Mouse (Mus musculus): ENCODE data around the gene Smarcad1. TPM values are rescaled to one million over a fixed set of nuclear protein-coding genes. Genes with fewer than 3 reads are reported as not detected.
A peak's percentile ranks its signal among the peaks of the same experiment; 100 is the strongest.

Gene Smarcad1
- total and polyA plus RNA-seq, 2 experiments from 2014 or later, result 25.0 to 34.4 TPM

DNA sequence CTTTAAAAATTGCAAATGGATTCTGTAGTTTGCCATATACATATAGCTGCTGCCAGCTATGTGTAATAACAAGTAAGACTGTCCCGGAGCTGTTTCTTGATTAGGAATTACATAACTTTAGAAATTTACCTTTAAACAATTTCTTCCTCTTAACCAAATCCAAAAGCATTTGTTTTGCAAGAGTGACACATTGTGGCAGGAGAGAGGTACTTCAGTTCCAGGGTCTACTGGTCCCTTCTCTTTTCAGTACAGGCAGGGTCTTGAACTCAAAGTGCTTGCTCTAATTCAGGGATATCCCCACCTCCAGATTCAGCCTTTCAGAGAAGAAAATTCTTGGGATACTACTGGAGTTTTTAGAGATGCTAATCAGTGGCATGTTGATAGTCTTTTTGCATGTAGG, 36.8 kb downstream of the Smarcad1 start:
- H3K27me3 ChIP-seq (ENCODE audit: control insufficient read depth, insufficient read depth, low read length), result no peaks in the 10 kb centered on the region
- ATAC-seq (ENCODE audit: insufficient read depth, low read depth), result no peak
- peak; percentile 48 for DNase-seq (ENCODE audit: low spot score)
- H3K4me1 ChIP-seq (ENCODE audit: control insufficient read depth, insufficient read depth), result no peaks in the 10 kb centered on the region
- H3K27ac ChIP-seq (ENCODE audit: low read depth), result no peak overlapping the region
- H3K9ac ChIP-seq (replicated peaks; ENCODE audit: low read depth, low read length), result no peak overlapping the region
- peaks cover 34% of the 10 kb centered on the region for H3K36me3 ChIP-seq (replicated peaks; ENCODE audit: control insufficient read depth, insufficient read depth, low read length)
- H3K4me3 ChIP-seq (ENCODE audit: low read depth, low read length), result no peak overlapping the region
- 81% methylated on average over 1 of the region's 1 CpGs for WGBS
- H3K9me3 ChIP-seq (replicated peaks; ENCODE audit: control insufficient read depth, low read length), result no peaks in the 10 kb centered on the region
- TF ChIP-seq EP300 (IDR thresholded peaks at IDR 0.05; ENCODE audit: low read depth) (no peak), CTCF (IDR thresholded peaks at IDR 0.05; ENCODE audit: low read depth) (peak; percentile 54)
- H3K4me2 ChIP-seq (ENCODE audit: low read depth, low read length), result no peak overlapping the region

DNA sequence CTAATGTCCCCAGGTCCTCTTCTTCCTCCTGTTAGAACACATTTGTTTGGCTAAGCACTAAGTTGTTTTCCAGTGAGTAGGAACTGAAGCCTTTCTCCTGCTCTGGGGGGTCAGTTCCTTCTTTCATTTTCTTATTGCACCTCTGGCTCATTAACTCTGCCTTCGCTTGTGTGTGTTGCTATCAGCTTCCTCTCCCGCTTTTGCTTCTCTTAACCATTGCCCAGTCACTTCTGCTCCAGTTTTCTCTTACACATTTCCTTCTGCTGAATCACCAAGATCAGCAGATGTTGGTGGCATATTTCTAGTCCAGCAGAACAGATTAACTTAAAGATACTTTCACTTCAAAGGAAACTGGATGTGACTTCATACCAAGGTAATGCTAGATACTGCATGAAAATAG, 72.5 kb downstream of the Smarcad1 start:
- H3K36me3 ChIP-seq (replicated peaks; ENCODE audit: control insufficient read depth, insufficient read depth, low read length), result peaks cover 62% of the 10 kb centered on the region
- H3K4me2 ChIP-seq (ENCODE audit: low read depth, low read length), result no peak overlapping the region
- no peak overlapping the region for H3K4me3 ChIP-seq (ENCODE audit: low read depth, low read length)
- no peaks in the 10 kb centered on the region for H3K27me3 ChIP-seq (ENCODE audit: control insufficient read depth, insufficient read depth, low read length)
- no peak for TF ChIP-seq EP300 (IDR thresholded peaks at IDR 0.05; ENCODE audit: low read depth)
- no peak for TF ChIP-seq CTCF (IDR thresholded peaks at IDR 0.05; ENCODE audit: low read depth)
- ATAC-seq (ENCODE audit: insufficient read depth, low read depth) (no peak), DNase-seq (ENCODE audit: low spot score) (no peak)
- no peak overlapping the region for H3K27ac ChIP-seq (ENCODE audit: low read depth)
- H3K4me1 ChIP-seq (ENCODE audit: control insufficient read depth, insufficient read depth), result no peaks in the 10 kb centered on the region
- H3K9ac ChIP-seq (replicated peaks; ENCODE audit: low read depth, low read length), result no peak overlapping the region
- H3K9me3 ChIP-seq (replicated peaks; ENCODE audit: control insufficient read depth, low read length), result no peaks in the 10 kb centered on the region
- WGBS, result 80% methylated on average over 2 of the region's 2 CpGs

DNA sequence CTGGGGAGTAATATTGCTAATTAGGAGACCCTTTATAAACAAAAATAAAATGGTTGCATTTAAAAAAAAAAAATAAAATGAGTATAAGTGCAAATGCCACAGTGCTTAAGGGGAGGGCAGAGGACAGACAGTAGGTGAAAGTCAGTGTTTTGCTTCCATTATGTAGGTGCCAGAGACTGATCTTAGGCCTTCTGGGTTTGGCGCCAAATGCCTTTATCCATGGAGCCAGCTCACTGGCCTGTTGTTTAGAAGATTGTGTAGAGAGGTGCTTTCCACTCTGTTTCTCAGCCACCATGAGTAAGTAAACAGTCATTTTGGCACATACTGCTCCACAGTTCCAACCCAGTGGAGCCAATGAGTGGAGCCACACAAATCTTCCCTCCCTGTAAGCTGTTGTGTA, 75.2 kb downstream of the Smarcad1 start:
- no peaks in the 10 kb centered on the region for H3K4me1 ChIP-seq (ENCODE audit: control insufficient read depth, insufficient read depth)
- TF ChIP-seq CTCF (IDR thresholded peaks at IDR 0.05; ENCODE audit: low read depth) (no peak), EP300 (IDR thresholded peaks at IDR 0.05; ENCODE audit: low read depth) (no peak)
- H3K36me3 ChIP-seq (replicated peaks; ENCODE audit: control insufficient read depth, insufficient read depth, low read length), result peaks cover 45% of the 10 kb centered on the region
- 82% methylated on average over 1 of the region's 1 CpGs for WGBS
- ATAC-seq (ENCODE audit: insufficient read depth, low read depth) (no peak), DNase-seq (ENCODE audit: low spot score) (no peak)
- no peak overlapping the region for H3K4me2 ChIP-seq (ENCODE audit: low read depth, low read length)
- no peaks in the 10 kb centered on the region for H3K9me3 ChIP-seq (replicated peaks; ENCODE audit: control insufficient read depth, low read length)
- no peak overlapping the region for H3K27ac ChIP-seq (ENCODE audit: low read depth)
- no peaks in the 10 kb centered on the region for H3K27me3 ChIP-seq (ENCODE audit: control insufficient read depth, insufficient read depth, low read length)
- H3K4me3 ChIP-seq (ENCODE audit: low read depth, low read length), result no peak overlapping the region
- no peak overlapping the region for H3K9ac ChIP-seq (replicated peaks; ENCODE audit: low read depth, low read length)

DNA sequence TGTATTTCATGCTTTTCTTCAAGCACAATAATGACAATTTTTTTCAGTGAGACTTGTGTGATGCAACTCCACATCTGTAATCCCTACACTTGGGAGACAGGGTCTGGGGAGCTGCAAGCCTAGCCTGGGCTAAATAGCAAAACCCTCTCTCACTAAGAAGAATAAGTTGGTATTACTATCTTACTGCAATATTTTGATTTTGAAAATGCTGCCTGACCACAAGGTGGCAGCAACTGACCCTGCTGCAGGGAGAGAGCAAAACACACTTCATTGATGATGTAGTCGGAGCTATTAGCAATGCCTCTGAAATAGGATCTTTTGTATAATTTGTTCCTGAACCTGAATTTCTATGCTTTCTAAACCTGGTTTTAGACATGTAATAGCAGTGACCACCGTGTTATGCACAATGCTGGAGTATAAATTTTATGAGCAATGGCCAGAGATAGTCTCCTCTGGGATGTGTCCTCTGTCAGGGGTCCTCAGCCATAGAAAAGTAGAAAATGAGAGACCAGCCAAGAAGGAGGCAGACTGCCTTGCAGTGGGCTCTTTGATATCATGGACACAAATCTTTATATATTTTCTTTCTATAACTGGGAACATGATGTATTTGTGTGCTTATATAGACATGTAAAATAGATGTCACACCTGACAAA, 83.8 kb downstream of the Smarcad1 start:
- ATAC-seq (ENCODE audit: insufficient read depth, low read depth) (no peak), DNase-seq (ENCODE audit: low spot score) (peak; percentile 28)
- no peak for TF ChIP-seq EP300 (IDR thresholded peaks at IDR 0.05; ENCODE audit: low read depth)
- peak; percentile 84 for TF ChIP-seq CTCF (IDR thresholded peaks at IDR 0.05; ENCODE audit: low read depth)
- WGBS, result 20% methylated on average over 2 of the region's 2 CpGs
- H3K4me1 ChIP-seq (ENCODE audit: control insufficient read depth, insufficient read depth), result no peaks in the 10 kb centered on the region
- H3K9ac ChIP-seq (replicated peaks; ENCODE audit: low read depth, low read length), result no peak overlapping the region
- no peaks in the 10 kb centered on the region for H3K27me3 ChIP-seq (ENCODE audit: control insufficient read depth, insufficient read depth, low read length)
- H3K27ac ChIP-seq (ENCODE audit: low read depth), result no peak overlapping the region
- H3K4me3 ChIP-seq (ENCODE audit: low read depth, low read length), result no peak overlapping the region
- no peak overlapping the region for H3K4me2 ChIP-seq (ENCODE audit: low read depth, low read length)
- no peaks in the 10 kb centered on the region for H3K36me3 ChIP-seq (replicated peaks; ENCODE audit: control insufficient read depth, insufficient read depth, low read length)
- no peaks in the 10 kb centered on the region for H3K9me3 ChIP-seq (replicated peaks; ENCODE audit: control insufficient read depth, low read length)

DNA sequence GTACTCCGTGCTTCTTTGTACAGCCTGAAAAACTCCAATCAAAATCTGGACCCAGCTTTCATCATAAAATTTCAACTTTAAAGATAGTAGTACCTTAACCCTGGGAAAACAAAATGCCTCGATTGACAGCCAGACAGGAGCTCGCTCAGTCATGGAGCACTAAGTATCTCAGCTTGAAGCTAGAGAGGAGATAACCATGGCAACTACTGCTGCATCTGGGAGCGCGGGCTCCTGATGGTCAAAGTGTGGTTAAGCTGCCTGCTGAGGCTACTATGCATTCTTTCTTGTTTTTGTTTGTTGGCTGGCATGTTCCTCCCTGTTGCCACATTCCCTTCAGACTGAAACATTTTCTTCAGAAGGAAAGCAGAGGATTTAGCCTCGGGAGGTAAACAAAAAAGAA, 90.0 kb downstream of the Smarcad1 start:
- TF ChIP-seq CTCF (IDR thresholded peaks at IDR 0.05; ENCODE audit: low read depth), result no peak
- TF ChIP-seq EP300 (IDR thresholded peaks at IDR 0.05; ENCODE audit: low read depth), result no peak
- Histone ChIP-seq H3K9ac (replicated peaks; ENCODE audit: low read depth, low read length) (no peak overlapping the region), H3K27me3 (ENCODE audit: control insufficient read depth, insufficient read depth, low read length) (no peaks in the 10 kb centered on the region), H3K36me3 (replicated peaks; ENCODE audit: control insufficient read depth, insufficient read depth, low read length) (no peaks in the 10 kb centered on the region), H3K4me2 (ENCODE audit: low read depth, low read length) (no peak overlapping the region), H3K4me3 (ENCODE audit: low read depth, low read length) (no peak overlapping the region), H3K9me3 (replicated peaks; ENCODE audit: control insufficient read depth, low read length) (no peaks in the 10 kb centered on the region), H3K4me1 (ENCODE audit: control insufficient read depth, insufficient read depth) (no peaks in the 10 kb centered on the region), H3K27ac (ENCODE audit: low read depth) (no peak overlapping the region)
- DNase-seq (ENCODE audit: low spot score) (no peak), ATAC-seq (ENCODE audit: insufficient read depth, low read depth) (no peak)
- 57% methylated on average over 6 of the region's 6 CpGs for WGBS

DNA sequence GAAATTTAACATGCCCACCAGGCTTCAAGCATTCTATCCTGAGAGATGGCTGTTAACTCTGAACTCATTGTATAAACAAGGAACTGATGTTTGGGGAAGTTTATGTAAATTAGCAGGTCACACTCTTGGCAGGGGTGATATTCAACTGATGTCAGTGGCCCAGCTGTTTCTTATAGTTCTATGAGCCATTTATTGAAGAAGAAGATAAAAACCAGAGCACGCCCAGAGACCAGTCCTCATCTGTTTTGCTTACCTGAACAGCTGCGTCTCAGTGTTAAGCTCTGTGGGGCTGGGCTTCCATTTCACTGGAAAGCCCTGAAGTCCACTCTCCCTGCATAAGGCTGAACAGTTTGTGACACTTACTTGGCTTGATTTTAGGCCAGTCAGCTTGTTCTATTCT, 95.4 kb downstream of the Smarcad1 start:
- H3K9me3 ChIP-seq (replicated peaks; ENCODE audit: control insufficient read depth, low read length), result no peaks in the 10 kb centered on the region
- DNase-seq (ENCODE audit: low spot score), result no peak
- H3K4me3 ChIP-seq (ENCODE audit: low read depth, low read length), result no peak overlapping the region
- no peak overlapping the region for H3K4me2 ChIP-seq (ENCODE audit: low read depth, low read length)
- H3K4me1 ChIP-seq (ENCODE audit: control insufficient read depth, insufficient read depth), result no peaks in the 10 kb centered on the region
- no peaks in the 10 kb centered on the region for H3K36me3 ChIP-seq (replicated peaks; ENCODE audit: control insufficient read depth, insufficient read depth, low read length)
- no peak overlapping the region for H3K27ac ChIP-seq (ENCODE audit: low read depth)
- TF ChIP-seq EP300 (IDR thresholded peaks at IDR 0.05; ENCODE audit: low read depth) (no peak), CTCF (IDR thresholded peaks at IDR 0.05; ENCODE audit: low read depth) (no peak)
- ATAC-seq (ENCODE audit: insufficient read depth, low read depth), result no peak
- H3K27me3 ChIP-seq (ENCODE audit: control insufficient read depth, insufficient read depth, low read length), result no peaks in the 10 kb centered on the region
- 59% methylated on average over 2 of the region's 2 CpGs for whole genome bisulfite sequencing
- no peak overlapping the region for H3K9ac ChIP-seq (replicated peaks; ENCODE audit: low read depth, low read length)
